Mouse (Mus musculus): Measurements from ENCODE around the gene Thbs2.

- TF ChIP-seq HCFC1 (IDR thresholded peaks at IDR 0.05; ENCODE audit: low read depth, low read length) (no peak), POLR2A (IDR thresholded peaks at IDR 0.05; ENCODE audit: low read depth, low read length) (no peak)
Observed at GRCm38 (mm10) chr17:14619038-14619437, 75.0 kb downstream of the Thbs2 start.
